Mouse (Mus musculus) adrenal gland, postnatal 4 days (tissue): ENCODE results near the gene Vmn1r163. TPM values are rescaled to one million over a fixed set of nuclear protein-coding genes. Genes with fewer than 3 reads are reported as not detected.
"Not testable (repeated sequence)": the region's sequence is repeated elsewhere in the genome, so short reads cannot be mapped to it uniquely, and the experiment has no call there.

Experiments
- DNase-seq, 2 experiments: peaks; one replicate each; pipeline ENCODE4 v3.0.0; 2021 to 2022; ENCODE audit warnings: low spot score in 2 of 2, mixed read lengths in 2 of 2
- long read RNA-seq, 2 experiments: library from polyadenylated mRNA; stranded (forward); transcript quantifications; one replicate each; pipeline ENCODE4 v2.0.0; 2021
- total RNA-seq, 2 experiments: library from RNA; stranded (reverse); gene quantifications; 2 replicates each; pipeline ENCODE4 v1.2.3; 2021

Gene Vmn1r163
- total RNA-seq, result not detected
- long read RNA-seq, experiment 1, result 0 reads
- long read RNA-seq, experiment 2, result 0 reads

DNA sequence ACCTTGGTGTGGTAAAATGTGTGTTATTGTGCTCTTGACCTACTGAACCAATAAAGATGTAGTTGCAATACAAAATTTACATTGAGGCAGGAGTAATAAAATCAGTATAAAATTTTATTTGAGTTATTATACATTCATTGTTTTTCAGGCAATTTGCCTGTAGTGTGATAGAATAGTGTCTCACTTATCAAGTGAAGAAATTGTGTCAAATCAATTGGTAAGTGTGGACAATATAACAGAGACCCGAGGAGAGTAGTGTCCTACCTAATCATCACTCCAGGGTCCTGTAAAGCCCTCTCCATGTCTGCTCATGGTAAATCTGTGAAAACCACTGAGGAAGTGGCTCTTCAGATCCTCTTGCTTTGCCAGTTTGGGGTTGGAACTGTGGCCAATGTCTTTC, at the start of gene Vmn1r163:
Vmn1r163 (plus strand) TSS at position 301 of the 400 bp plus-strand sequence.
- DNase-seq, result not testable (repeated sequence)

DNA sequence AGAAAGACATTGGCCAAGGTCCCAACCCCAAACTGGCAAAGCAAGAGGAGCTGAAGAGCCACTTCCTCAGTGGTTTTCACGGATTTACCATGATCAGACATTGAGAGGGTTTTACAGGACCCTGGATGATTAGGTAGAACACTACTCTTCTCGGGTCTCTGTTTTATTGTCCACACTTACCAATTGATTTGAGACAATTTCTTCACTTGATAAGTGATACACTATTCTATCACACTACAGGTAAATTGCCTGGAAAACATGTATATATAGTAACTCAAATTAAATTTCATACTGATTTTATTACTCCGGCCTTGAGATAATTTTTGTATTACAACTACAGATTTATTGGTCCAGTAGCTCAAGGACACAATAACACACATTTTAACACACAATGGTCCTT, 35.5 kb upstream of the Vmn1r163 start, which contains the start of gene Gm4216:
Gm4216 (minus strand) TSS at position 101 of the 400 bp plus-strand sequence.
- not testable (repeated sequence) for DNase-seq

DNA sequence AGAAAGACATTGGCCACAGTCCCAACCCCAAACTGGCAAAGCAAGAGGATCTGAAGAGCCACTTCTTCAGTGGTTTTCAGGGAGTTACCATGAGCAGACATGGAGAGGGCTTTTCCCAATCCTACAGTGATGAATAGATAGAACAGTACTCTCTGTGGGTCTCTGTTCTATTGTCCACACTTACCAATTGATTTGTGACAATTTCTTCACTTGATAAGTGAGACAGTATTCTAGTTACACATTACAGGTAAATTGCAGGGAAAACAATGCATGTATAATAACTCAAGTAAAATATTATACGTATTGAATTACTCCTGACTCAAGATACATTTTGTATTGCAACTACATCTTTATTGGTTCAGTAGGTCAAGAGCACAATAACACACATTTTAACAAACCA, 12.0 kb downstream of the Vmn1r163 start, which contains the start of gene Gm8720:
Gm8720 (minus strand) TSS at position 101 of the 400 bp plus-strand sequence.
- DNase-seq, result not testable (repeated sequence)

Other genes starting within 250 kb of the Vmn1r163 start
- not detected for gene Vmn1r159, start 211.9 kb upstream of the Vmn1r163 start, total RNA-seq
- gene Vmn1r160, start 184.3 kb upstream of the Vmn1r163 start, total RNA-seq, result not detected
- gene Gm4214, start 70.9 kb upstream of the Vmn1r163 start, total RNA-seq, result not detected
- not detected for gene Gm4216, start 35.6 kb upstream of the Vmn1r163 start, total RNA-seq
- gene Gm8720, start 11.9 kb downstream of the Vmn1r163 start, total RNA-seq, result not detected
- not detected for gene Gm10662, start 88.9 kb downstream of the Vmn1r163 start, total RNA-seq
- gene Vmn1r165, start 161.8 kb downstream of the Vmn1r163 start, total RNA-seq, result not detected
- not detected for gene Vmn1r166, start 196.1 kb downstream of the Vmn1r163 start, total RNA-seq
- gene Gm6902, start 223.4 kb downstream of the Vmn1r163 start, total RNA-seq, result not detected
- not detected for gene Nlrp4e, start 245.7 kb downstream of the Vmn1r163 start, total RNA-seq